In the genomic region with DNA sequence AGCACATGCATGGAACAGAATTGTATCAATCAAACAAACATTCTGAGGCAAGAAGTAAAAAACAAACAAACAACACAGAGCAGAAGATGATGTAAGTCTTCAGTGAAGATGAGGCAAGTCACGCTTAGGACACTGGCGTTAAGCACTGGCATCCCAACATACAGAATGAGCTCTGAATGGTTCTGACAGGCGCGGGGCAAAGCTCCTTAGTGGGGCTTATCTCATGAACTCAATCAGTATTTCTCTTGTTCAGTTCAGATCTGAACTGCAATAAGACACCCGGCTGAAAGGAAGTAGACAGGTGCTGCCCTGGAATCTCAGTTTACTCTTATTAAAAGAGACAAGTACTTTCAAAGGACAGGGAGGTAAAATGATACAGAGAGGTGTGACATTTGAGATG, we compare ENCODE assay signal across 22 mouse cellular contexts. TPM values are rescaled to one million over a fixed set of nuclear protein-coding genes. Genes with fewer than 3 reads are reported as not detected.
DNase-seq lines count a peak whose midpoint lies in the region; ATAC-seq lines count a peak whose summit lies in the region.
"Had no signal": no experiment of that assay in that cellular context is flagged by ENCODE, and none has a peak within 500 bp of the region (broad histone marks: within the 10 kb centered on the region; RNA-seq: fewer than 3 reads in every experiment).

No protein-coding gene starts in this region.

- H3K36me3 ChIP-seq in embryonic facial prominence, embryonic 14.5 days (ENCODE audit: control insufficient read depth, insufficient read depth, low read length), result no peaks in the 10 kb centered on the region
- no peaks in the 10 kb centered on the region for H3K36me3 ChIP-seq in embryonic facial prominence, embryonic 10.5 days (replicated peaks)
- no peaks in the 10 kb centered on the region for H3K36me3 ChIP-seq in midbrain, embryonic 10.5 days
- no peaks in the 10 kb centered on the region for H3K36me3 ChIP-seq in forebrain, embryonic 16.5 days (ENCODE audit: control insufficient read depth, insufficient read depth)
- H3K36me3 ChIP-seq: embryonic facial prominence, embryonic 13.5 days; G1E had no signal

- no peak overlapping the region for H3K4me3 ChIP-seq in embryonic facial prominence, embryonic 14.5 days (ENCODE audit: low read depth, low read length)
- no peak overlapping the region for H3K4me3 ChIP-seq in embryonic facial prominence, embryonic 10.5 days
- H3K4me3 ChIP-seq in midbrain, embryonic 10.5 days, result no peak overlapping the region
- H3K4me3 ChIP-seq in forebrain, embryonic 16.5 days (replicated peaks; ENCODE audit: low read length), result no peak overlapping the region
- H3K4me3 ChIP-seq: embryonic facial prominence, embryonic 13.5 days; forebrain, embryonic 13.5 days had no signal

- no peaks in the 10 kb centered on the region for H3K27me3 ChIP-seq in embryonic facial prominence, embryonic 14.5 days (replicated peaks; ENCODE audit: control insufficient read depth, insufficient read depth, low read length)
- peaks cover 12% of the 10 kb centered on the region; the same call in 1 of the 2 replicates for H3K27me3 ChIP-seq in embryonic facial prominence, embryonic 10.5 days (replicated peaks; ENCODE audit: low read depth, poor library complexity, severe bottlenecking)
- H3K27me3 ChIP-seq in midbrain, embryonic 10.5 days (ENCODE audit: low read depth, poor library complexity, severe bottlenecking), result peaks cover 10% of the 10 kb centered on the region
- H3K27me3 ChIP-seq in forebrain, embryonic 16.5 days (replicated peaks; ENCODE audit: control insufficient read depth, insufficient read depth, low read length), result 0 out of 2 replicates have a peak, but pooled peaks cover 2% of the 10 kb centered on the region
- H3K27me3 ChIP-seq: CH12.LX; embryonic facial prominence, embryonic 13.5 days had no signal

- WGBS in embryonic facial prominence, embryonic 14.5 days, result 55% methylated on average over 5 of the region's 5 CpGs
- 62% methylated on average over 5 of the region's 5 CpGs for WGBS in embryonic facial prominence, embryonic 10.5 days
- 73% methylated on average over 5 of the region's 5 CpGs for WGBS in midbrain, embryonic 10.5 days
- 74% methylated on average over 5 of the region's 5 CpGs for WGBS in forebrain, embryonic 16.5 days

- ATAC-seq in embryonic facial prominence, embryonic 14.5 days (ENCODE audit: low read depth), result no peak
- ATAC-seq in forebrain, embryonic 16.5 days, result no peak
- ATAC-seq: activated CD4-positive, CD25-positive, alpha-beta regulatory T cell, adult 4 months; CD4-positive, CD25-positive, alpha-beta regulatory T cell, adult 4 months; forebrain, embryonic 13.5 days; forebrain, postnatal 0 days; Patski had no signal

- no peak overlapping the region for H3K4me2 ChIP-seq in embryonic facial prominence, embryonic 14.5 days (ENCODE audit: low read depth, low read length)
- H3K4me2 ChIP-seq in forebrain, embryonic 16.5 days (ENCODE audit: low read length), result no peak overlapping the region
- H3K4me2 ChIP-seq: embryonic facial prominence, embryonic 13.5 days; forebrain, embryonic 13.5 days had no signal

- no peak overlapping the region for H3K27ac ChIP-seq in embryonic facial prominence, embryonic 14.5 days (replicated peaks; ENCODE audit: low read depth, low read length)
- no peak overlapping the region for H3K27ac ChIP-seq in embryonic facial prominence, embryonic 10.5 days (replicated peaks)
- H3K27ac ChIP-seq in midbrain, embryonic 10.5 days (replicated peaks), result no peak overlapping the region
- H3K27ac ChIP-seq in forebrain, embryonic 16.5 days (ENCODE audit: low read length), result no peak overlapping the region
- H3K27ac ChIP-seq: embryonic facial prominence, embryonic 13.5 days; forebrain, embryonic 13.5 days had no signal

- no peaks in the 10 kb centered on the region for H3K4me1 ChIP-seq in embryonic facial prominence, embryonic 14.5 days (ENCODE audit: control insufficient read depth, insufficient read depth, low read length)
- H3K4me1 ChIP-seq in embryonic facial prominence, embryonic 10.5 days, result peaks cover 7% of the 10 kb centered on the region
- peaks cover 5% of the 10 kb centered on the region for H3K4me1 ChIP-seq in midbrain, embryonic 10.5 days
- 0 out of 2 replicates have a peak, but pooled peaks cover 3% of the 10 kb centered on the region for H3K4me1 ChIP-seq in forebrain, embryonic 16.5 days (replicated peaks; ENCODE audit: control insufficient read depth, insufficient read depth, low read length)
- H3K4me1 ChIP-seq: embryonic facial prominence, embryonic 13.5 days; forebrain, embryonic 13.5 days had no signal

- DNase-seq in embryonic facial prominence, embryonic 14.5 days (ENCODE audit: low spot score), result peak; percentile 19
- DNase-seq in embryonic facial prominence, embryonic 10.5 days (ENCODE audit: low spot score), result no peak
- peak; percentile 72 for DNase-seq in retina, postnatal 1 day
- DNase-seq in midbrain, embryonic 10.5 days (ENCODE audit: low spot score), result no peak
- DNase-seq: adrenal gland, adult 8-10 months; adrenal gland, postnatal 14 days; adrenal gland, postnatal 36 days; B cell, adult 2 months; cerebellum, adult 11-12 months; cerebellum, adult 2 months; cerebellum, adult 9-10 months; cerebellum, postnatal 10 days; cerebellum, postnatal 25 days; forebrain, postnatal 0 days had no signal

- H3K9me3 ChIP-seq in embryonic facial prominence, embryonic 14.5 days (ENCODE audit: control insufficient read depth, low read length), result no peaks in the 10 kb centered on the region
- H3K9me3 ChIP-seq in embryonic facial prominence, embryonic 10.5 days, result no peaks in the 10 kb centered on the region
- H3K9me3 ChIP-seq in midbrain, embryonic 10.5 days (replicated peaks), result no peaks in the 10 kb centered on the region
- H3K9me3 ChIP-seq in forebrain, embryonic 16.5 days (ENCODE audit: control insufficient read depth, low read length), result no peaks in the 10 kb centered on the region
- H3K9me3 ChIP-seq: embryonic facial prominence, embryonic 13.5 days; forebrain, embryonic 13.5 days had no signal

- no peak overlapping the region for H3K9ac ChIP-seq in embryonic facial prominence, embryonic 14.5 days (ENCODE audit: low read depth, low read length)
- no peak overlapping the region for H3K9ac ChIP-seq in forebrain, embryonic 16.5 days (replicated peaks; ENCODE audit: low read depth, low read length)
- H3K9ac ChIP-seq: embryonic facial prominence, embryonic 13.5 days; forebrain, embryonic 13.5 days; forebrain, postnatal 0 days had no signal

RNA-seq across cellular contexts. Expression of gene Rad51ap2, which starts 1.7 kb away (rescaled TPM):
- 0.50 and 0.81 TPM in 2 replicates for polyA plus RNA-seq in embryonic facial prominence, embryonic 14.5 days (2014; fragmentation: Nextera tagmentation; extraction: Ambion mirVana)
- 0.26 and 0.36 TPM in 2 replicates for polyA plus RNA-seq in embryonic facial prominence, embryonic 10.5 days (2016; fragmentation: Nextera tagmentation; extraction: Ambion mirVana)
- 0.28 and 0.63 TPM in 2 replicates for polyA plus RNA-seq in midbrain, embryonic 10.5 days (2016; fragmentation: Nextera tagmentation; extraction: Ambion mirVana)
- polyA plus RNA-seq in forebrain, embryonic 16.5 days (2015; fragmentation: Nextera tagmentation; extraction: Ambion mirVana), result 0.30 and 0.62 TPM in 2 replicates
- polyA plus RNA-seq: CD4-positive, CD25-positive, alpha-beta regulatory T cell, adult 4 months; G1E; Patski had no signal

RNA-seq across cellular contexts. Expression of gene Vsnl1, which starts 17.7 kb away (rescaled TPM):
- 5.6 and 5.9 TPM in 2 replicates for polyA plus RNA-seq in embryonic facial prominence, embryonic 14.5 days (2014; fragmentation: Nextera tagmentation; extraction: Ambion mirVana)
- 0.54 and 0.70 TPM in 2 replicates for polyA plus RNA-seq in embryonic facial prominence, embryonic 10.5 days (2016; fragmentation: Nextera tagmentation; extraction: Ambion mirVana)
- polyA plus RNA-seq in midbrain, embryonic 10.5 days (2016; fragmentation: Nextera tagmentation; extraction: Ambion mirVana), result 0.72 and 0.75 TPM in 2 replicates
- 17.7 and 34.5 TPM in 2 replicates for polyA plus RNA-seq in forebrain, embryonic 16.5 days (2015; fragmentation: Nextera tagmentation; extraction: Ambion mirVana)
- polyA plus RNA-seq: activated CD4-positive, CD25-positive, alpha-beta regulatory T cell, adult 4 months; CD4-positive, CD25-positive, alpha-beta regulatory T cell, adult 4 months; G1E; Patski had no signal

Comparison
In these comparisons a context has a peak if more than half of its experiments do, and no peak if none do; other contexts are left out.
1. DNase-seq: peak in embryonic facial prominence, embryonic 14.5 days (single experiment) and retina, postnatal 1 day (single experiment); none in embryonic facial prominence, embryonic 10.5 days (single experiment) and midbrain, embryonic 10.5 days (single experiment).